Mouse (Mus musculus) forebrain, embryonic 15.5 days (tissue): ENCODE measurements at regions not wholly inside any gene's neighbourhood (a gene's known extent, or its start where the extent isn't known, plus 50 kb on each side); places are given as distances from the start of the nearest gene placed in this dataset.

ENCODE experiments used
- ATAC-seq: fragments of 200-750 bp; cut with Nextera tagmentation; replicated peaks from 2 replicates; pipeline ENCODE4 v1.8.0; 2017; ENCODE audit warnings: mild to moderate bottlenecking, moderate TSS enrichment, moderate library complexity
- H3K27ac ChIP-seq: fragments of 300-500 bp; sonication (generic); replicated peaks from 2 replicates; pipeline ENCODE4 v1.5.1; 2015; ENCODE audit warnings: mild to moderate bottlenecking, inconsistent platforms
- H3K27me3 ChIP-seq: fragments of 300-500 bp; sonication (generic); 2 replicates; pipeline ENCODE4 v1.6.1; 2015; ENCODE audit warnings: inconsistent platforms
- H3K36me3 ChIP-seq: fragments of 300-500 bp; sonication (generic); 2 replicates; pipeline ENCODE4 v1.6.1; 2015; ENCODE audit warnings: mild to moderate bottlenecking, inconsistent platforms
- H3K4me1 ChIP-seq: fragments of 300-500 bp; sonication (generic); 2 replicates; pipeline ENCODE4 v1.6.1; 2015; ENCODE audit warnings: inconsistent platforms
- H3K4me2 ChIP-seq: fragments of 300-500 bp; sonication (generic); replicated peaks from 2 replicates; pipeline ENCODE4 v1.6.1; 2015; ENCODE audit warnings: mild to moderate bottlenecking, inconsistent platforms
- H3K4me3 ChIP-seq: fragments of 300-500 bp; sonication (generic); 2 replicates; pipeline ENCODE4 v1.5.1; 2015; ENCODE audit warnings: mild to moderate bottlenecking, inconsistent platforms
- H3K9ac ChIP-seq: fragments of 300-500 bp; sonication (generic); replicated peaks from 2 replicates; pipeline ENCODE4 v1.6.1; 2015; ENCODE audit warnings: mild to moderate bottlenecking, inconsistent platforms
- H3K9me3 ChIP-seq: fragments of 300-500 bp; sonication (generic); 2 replicates; pipeline ENCODE4 v1.6.1; 2016; ENCODE audit warnings: inconsistent platforms
- WGBS: fragments of 180-500 bp; shearing (Covaris S2); methylation state at CpG from one replicate; pipeline ENCODE4 v1.1.7; 2015; ENCODE audit warnings: mixed read lengths; 5-methylcytosine and 5-hydroxymethylcytosine counted together

GRCm38 (mm10) chr1:29261375-29261774 lies 481.3 kb upstream of the Gm597 start:
- no peak for ATAC-seq
- no peak overlapping the region for H3K4me3 ChIP-seq
- H3K4me2 ChIP-seq: no peak overlapping the region
- H3K9ac ChIP-seq: no peak overlapping the region
- no peaks in the 10 kb centered on the region for H3K36me3 ChIP-seq
- 52% methylated on average over 3 of the region's 3 CpGs for WGBS
- H3K27me3 ChIP-seq: no peaks in the 10 kb centered on the region
- no peak overlapping the region for H3K27ac ChIP-seq
- no peaks in the 10 kb centered on the region for H3K4me1 ChIP-seq
- H3K9me3 ChIP-seq: no peaks in the 10 kb centered on the region

GRCm38 (mm10) chr1:29216766-29217581 lies 436.9 kb upstream of the Gm597 start:
- Histone ChIP-seq H3K4me3 (no peak overlapping the region), H3K4me1 (peaks cover 10% of the 10 kb centered on the region), H3K27ac (no peak overlapping the region), H3K9ac (no peak overlapping the region), H3K4me2 (no peak overlapping the region), H3K9me3 (no peaks in the 10 kb centered on the region), H3K36me3 (no peaks in the 10 kb centered on the region), H3K27me3 (no peaks in the 10 kb centered on the region)
- WGBS: 12% methylated on average over 3 of the region's 3 CpGs
- ATAC-seq: peak; percentile 93
